Mouse (Mus musculus) hindbrain, postnatal 0 days (tissue): ENCODE measurements around the gene Rin2. TPM values are rescaled to one million over a fixed set of nuclear protein-coding genes. Genes with fewer than 3 reads are reported as not detected.

Experiments
- ATAC-seq: fragments of 200-750 bp; cut with Nextera tagmentation; 2 replicates; pipeline ENCODE4 v1.8.0; 2017; ENCODE audit warnings: mild to moderate bottlenecking, moderate TSS enrichment, moderate library complexity
- DNase-seq: peaks from one replicate; pipeline ENCODE4 v3.0.0-alpha.2; 2015; ENCODE audit warnings: low spot score
- H3K27ac ChIP-seq: fragments of 300-500 bp; sonication (generic); 2 replicates; pipeline ENCODE4 v1.5.1; 2014; ENCODE audit warnings: mild to moderate bottlenecking
- H3K27me3 ChIP-seq: fragments of 300-500 bp; sonication (generic); 2 replicates; pipeline ENCODE4 v1.6.1; 2014; ENCODE audit warnings: low read length, mixed read lengths; ENCODE audit not compliant: insufficient read depth
- H3K36me3 ChIP-seq: fragments of 300-500 bp; sonication (generic); 2 replicates; pipeline ENCODE4 v1.6.1; 2014; ENCODE audit warnings: low read length, mixed read lengths; ENCODE audit not compliant: insufficient read depth
- H3K4me1 ChIP-seq: fragments of 300-500 bp; sonication (generic); 2 replicates; pipeline ENCODE4 v1.6.1; 2014; ENCODE audit warnings: antibody characterized with exemption, low read length, mixed read lengths; ENCODE audit not compliant: insufficient read depth
- H3K4me2 ChIP-seq: fragments of 300-500 bp; sonication (generic); 2 replicates; pipeline ENCODE4 v1.6.1; 2014; ENCODE audit warnings: low read depth, mild to moderate bottlenecking, low read length, moderate library complexity, mixed read lengths
- H3K4me3 ChIP-seq: fragments of 300-500 bp; sonication (generic); 2 replicates; pipeline ENCODE4 v1.5.1; 2014; ENCODE audit warnings: low read length
- H3K9ac ChIP-seq: fragments of 300-500 bp; sonication (generic); replicated peaks from 2 replicates; pipeline ENCODE4 v1.6.1; 2014; ENCODE audit warnings: mild to moderate bottlenecking, low read length, moderate library complexity, mixed read lengths
- H3K9me3 ChIP-seq: fragments of 300-500 bp; sonication (generic); 2 replicates; pipeline ENCODE4 v1.6.1; 2016; ENCODE audit warnings: low read length, mixed read lengths
- CTCF ChIP-seq: IDR thresholded peaks from 2 replicates; pipeline ENCODE4 v1.5.1; 2016; ENCODE audit warnings: antibody characterized with exemption, control low read depth, low read depth
- WGBS: fragments of 180-500 bp; shearing (Covaris S2); extraction: QIAGEN DNeasy Blood & Tissue Kit; methylation state at CpG from one replicate; pipeline ENCODE4 v1.1.7; 2014; 5-methylcytosine and 5-hydroxymethylcytosine counted together
- polyA plus RNA-seq: library from polyadenylated mRNA; unstranded; fragments of >200 nt; fragmentation: Nextera tagmentation; extraction: Ambion mirVana; gene quantifications from 2 replicates; pipeline ENCODE4 v1.2.1, GENCODE M21; 2015
- total RNA-seq: library from RNA; depleted of rRNA; stranded (reverse); fragments of >200 nt; gene quantifications from 2 replicates; pipeline ENCODE4 v1.2.3, GENCODE M21; 2014

The Rin2 gene
- total and polyA plus RNA-seq, 2 experiments from 2014 or later: 9.4 to 11.7 TPM

DNA sequence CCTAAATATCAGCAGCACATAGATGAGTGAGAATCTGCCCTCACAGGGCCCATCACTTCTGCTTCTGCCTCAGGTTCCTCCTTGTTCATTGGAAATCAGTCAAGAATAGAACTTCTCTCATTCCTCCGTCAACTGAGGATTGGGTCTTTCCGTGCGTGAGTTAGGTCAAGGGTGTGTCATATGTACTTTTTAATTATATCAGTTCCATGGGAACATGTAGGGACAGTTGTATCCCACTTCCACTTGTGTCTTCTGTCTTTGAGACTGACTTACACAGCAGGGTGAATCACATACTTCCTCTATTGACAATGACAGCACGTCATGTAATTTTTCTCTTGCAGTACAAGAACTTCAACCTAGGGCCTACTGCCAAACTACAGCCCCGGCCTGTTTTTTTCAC lies 65.7 kb downstream of the Rin2 start:
- Histone ChIP-seq H3K9me3 (no peaks in the 10 kb centered on the region), H3K27ac (no peak overlapping the region), H3K36me3 (no peaks in the 10 kb centered on the region), H3K27me3 (no peaks in the 10 kb centered on the region), H3K9ac (no peak overlapping the region), H3K4me3 (no peak overlapping the region), H3K4me2 (no peak overlapping the region), H3K4me1 (no peaks in the 10 kb centered on the region)
- no peak for TF ChIP-seq CTCF
- 87% methylated on average over 5 of the region's 5 CpGs for WGBS
- ATAC-seq (no peak), DNase-seq (no peak)

DNA sequence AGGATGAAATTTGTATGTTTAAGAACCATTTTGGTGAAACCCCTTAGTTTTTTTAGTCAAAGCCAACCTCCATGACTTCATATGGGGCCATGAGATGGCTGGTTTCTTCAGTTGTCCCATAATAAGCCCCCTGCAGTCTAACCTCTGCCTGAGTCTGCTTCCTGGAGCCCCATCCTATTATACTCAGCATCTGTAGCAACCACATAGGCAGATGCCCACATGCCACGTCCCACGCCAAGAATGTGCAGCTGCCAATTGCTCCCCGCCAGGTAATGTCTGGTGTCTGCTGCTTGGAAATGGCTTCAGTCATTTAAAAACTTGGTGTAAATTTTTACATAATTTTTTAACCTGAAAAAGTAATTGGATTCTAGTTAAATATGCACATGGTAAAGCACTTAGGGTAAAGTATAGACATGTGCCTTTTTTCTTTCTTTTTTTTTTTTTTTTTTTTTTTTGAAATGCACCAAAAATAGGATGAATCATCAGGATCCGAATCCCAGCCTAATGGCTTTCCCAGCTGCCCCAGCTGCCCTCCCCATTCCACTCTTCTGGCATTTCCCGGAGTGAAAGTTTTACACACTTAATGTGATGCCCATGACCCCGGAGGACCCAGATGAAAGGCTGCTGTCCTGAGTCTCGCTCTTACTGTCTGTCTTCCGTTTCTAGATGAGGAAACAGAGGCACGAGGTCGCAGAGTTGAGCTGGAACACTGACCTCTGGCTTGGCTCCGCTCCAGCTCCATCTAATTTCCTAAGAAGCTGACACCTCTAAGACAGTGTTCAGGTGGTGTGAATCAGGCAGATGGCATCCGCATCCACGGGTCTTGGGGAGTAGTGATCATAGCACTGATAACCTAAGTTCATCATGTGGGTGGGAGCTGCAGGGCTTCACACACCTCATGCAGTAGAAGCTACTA lies 68.0 kb downstream of the Rin2 start:
- ATAC-seq: no peak
- Histone ChIP-seq H3K27me3 (no peaks in the 10 kb centered on the region), H3K4me1 (no peaks in the 10 kb centered on the region), H3K4me2 (no peak overlapping the region), H3K36me3 (no peaks in the 10 kb centered on the region), H3K4me3 (no peak overlapping the region), H3K27ac (no peak overlapping the region), H3K9ac (no peak overlapping the region), H3K9me3 (no peaks in the 10 kb centered on the region)
- no peak for DNase-seq
- 73% methylated on average over 13 of the region's 13 CpGs for WGBS
- TF ChIP-seq CTCF: no peak

DNA sequence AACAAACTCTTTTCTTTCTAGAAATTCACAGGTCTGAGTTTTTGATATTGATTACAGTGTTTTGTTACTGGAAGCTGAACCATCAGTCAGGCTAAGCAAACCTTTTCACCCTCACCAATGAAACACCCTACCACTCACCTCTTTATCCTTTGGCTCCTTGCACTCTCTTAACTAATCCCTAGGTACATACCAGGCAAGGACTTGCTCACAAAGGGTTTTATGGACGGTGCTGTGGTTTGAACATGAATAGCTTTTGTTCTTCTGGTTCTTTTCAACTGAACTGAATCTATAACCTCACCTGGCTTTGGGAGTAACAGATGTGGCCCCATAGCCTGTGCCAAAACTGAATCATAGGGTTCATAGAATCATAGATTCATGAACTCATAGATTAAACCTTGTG lies 71.4 kb downstream of the Rin2 start:
- H3K27ac ChIP-seq: no peak overlapping the region
- no peaks in the 10 kb centered on the region for H3K4me1 ChIP-seq
- no peak overlapping the region for H3K9ac ChIP-seq
- DNase-seq (no peak), ATAC-seq (no peak)
- H3K36me3 ChIP-seq: no peaks in the 10 kb centered on the region
- H3K4me2 ChIP-seq: no peak overlapping the region
- 58% methylated on average over 1 of the region's 1 CpGs for WGBS
- TF ChIP-seq CTCF: no peak
- no peaks in the 10 kb centered on the region for H3K27me3 ChIP-seq
- H3K4me3 ChIP-seq: no peak overlapping the region
- H3K9me3 ChIP-seq: no peaks in the 10 kb centered on the region

DNA sequence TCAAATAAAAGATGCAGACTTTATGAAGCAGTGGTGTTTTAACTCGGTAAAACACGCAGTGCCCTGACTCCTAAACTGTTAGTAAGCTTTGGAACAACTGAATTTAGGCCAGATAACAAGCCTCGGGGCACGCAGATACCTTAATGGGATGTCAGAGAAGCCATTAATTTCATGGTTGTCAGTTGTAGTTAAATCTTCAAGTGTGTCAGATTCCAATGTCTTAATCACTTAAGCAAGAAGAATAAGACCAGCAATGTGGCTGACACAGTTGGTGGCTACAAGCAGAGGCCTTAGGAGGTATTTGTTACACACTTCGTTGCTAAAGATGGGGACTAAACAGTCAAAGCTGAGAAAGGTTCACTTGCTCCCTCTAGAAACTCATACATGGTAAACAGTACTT lies 74.6 kb downstream of the Rin2 start:
- no peak for DNase-seq
- Histone ChIP-seq H3K4me1 (no peaks in the 10 kb centered on the region), H3K36me3 (no peaks in the 10 kb centered on the region), H3K4me3 (no peak overlapping the region), H3K27ac (no peak overlapping the region), H3K9ac (no peak overlapping the region), H3K27me3 (no peaks in the 10 kb centered on the region), H3K9me3 (no peaks in the 10 kb centered on the region), H3K4me2 (no peak overlapping the region)
- 42% methylated on average over 5 of the region's 5 CpGs for WGBS
- no peak for TF ChIP-seq CTCF
- no peak for ATAC-seq

DNA sequence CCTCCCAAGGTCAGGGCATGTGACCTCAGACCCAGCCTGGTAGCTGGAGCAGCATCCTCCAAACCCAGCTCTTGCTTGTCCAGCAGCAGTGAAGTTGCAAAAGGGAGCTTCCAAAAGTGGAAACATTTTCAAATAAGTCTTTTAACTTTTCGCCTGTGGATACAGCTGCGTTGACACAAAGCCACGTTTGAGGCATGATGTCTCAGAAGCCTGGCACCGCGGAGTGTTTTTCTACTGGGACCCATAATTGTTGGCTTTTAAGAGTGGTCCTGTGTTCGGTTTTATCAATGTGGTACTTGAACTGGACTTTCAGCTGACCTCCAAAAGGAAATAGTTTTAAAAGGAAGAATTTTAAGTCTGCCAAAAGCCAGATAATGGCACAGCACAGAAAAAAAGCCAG lies 77.6 kb downstream of the Rin2 start:
- no peak for ATAC-seq
- H3K36me3 ChIP-seq: no peaks in the 10 kb centered on the region
- no peaks in the 10 kb centered on the region for H3K4me1 ChIP-seq
- no peak overlapping the region for H3K4me3 ChIP-seq
- no peak for TF ChIP-seq CTCF
- H3K27ac ChIP-seq: no peak overlapping the region
- H3K9me3 ChIP-seq: no peaks in the 10 kb centered on the region
- DNase-seq: no peak
- H3K9ac ChIP-seq: no peak overlapping the region
- WGBS: 70% methylated on average over 6 of the region's 6 CpGs
- H3K27me3 ChIP-seq: no peaks in the 10 kb centered on the region
- H3K4me2 ChIP-seq: no peak overlapping the region

DNA sequence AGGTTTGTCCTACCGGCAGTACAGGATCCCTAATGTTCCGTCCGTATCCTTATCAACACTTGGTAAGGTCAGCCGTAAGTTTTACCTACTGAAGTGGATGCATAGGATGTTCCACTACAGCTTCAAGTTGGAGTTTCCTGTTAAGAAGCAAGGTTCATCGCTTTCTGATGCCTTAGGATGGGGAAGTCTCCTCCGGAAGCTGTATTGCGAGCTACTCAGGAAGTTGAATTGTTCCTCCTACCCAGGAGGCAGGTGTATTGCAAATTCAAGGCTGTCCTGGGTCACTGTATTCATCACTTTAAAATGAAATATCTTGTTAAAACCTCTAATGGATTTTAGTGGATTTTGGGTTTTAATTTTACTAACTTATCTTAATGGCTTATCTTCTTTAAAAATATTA lies 79.0 kb downstream of the Rin2 start:
- Histone ChIP-seq H3K36me3 (no peaks in the 10 kb centered on the region), H3K4me2 (no peak overlapping the region), H3K27me3 (no peaks in the 10 kb centered on the region), H3K4me1 (no peaks in the 10 kb centered on the region), H3K9ac (no peak overlapping the region), H3K9me3 (no peaks in the 10 kb centered on the region), H3K27ac (no peak overlapping the region), H3K4me3 (no peak overlapping the region)
- no peak for TF ChIP-seq CTCF
- DNase-seq: no peak
- no peak for ATAC-seq
- 86% methylated on average over 7 of the region's 7 CpGs for WGBS
